Mouse (Mus musculus): Measurements from ENCODE around the gene Stip1. TPM values are rescaled to one million over a fixed set of nuclear protein-coding genes. Genes with fewer than 3 reads are reported as not detected.

The Stip1 gene
- polyA plus RNA-seq, 1 experiment: 9.2 TPM

GRCm38 (mm10) chr19:7073997-7074781 lies 34.4 kb upstream of the Stip1 start:
- no peaks in the 10 kb centered on the region for H3K4me1 ChIP-seq (ENCODE audit: control insufficient read depth)
- H3K27me3 ChIP-seq (ENCODE audit: control insufficient read depth): peaks cover 36% of the 10 kb centered on the region
- TF ChIP-seq TAL1 (IDR thresholded peaks at IDR 0.05; ENCODE audit: low read length) (no peak), GATA1 (IDR thresholded peaks at IDR 0.05; ENCODE audit: low read length) (no peak)
- no peaks in the 10 kb centered on the region for H3K36me3 ChIP-seq (ENCODE audit: control insufficient read depth)
- no peaks in the 10 kb centered on the region for H3K9me3 ChIP-seq (ENCODE audit: control insufficient read depth, low read length)
- H3K4me3 ChIP-seq (replicated peaks): no peak overlapping the region

GRCm38 (mm10) chr19:7072221-7072620 lies 32.5 kb upstream of the Stip1 start:
- H3K27me3 ChIP-seq (ENCODE audit: control insufficient read depth): peaks cover 55% of the 10 kb centered on the region
- TF ChIP-seq TAL1 (IDR thresholded peaks at IDR 0.05; ENCODE audit: low read length) (no peak), GATA1 (IDR thresholded peaks at IDR 0.05; ENCODE audit: low read length) (no peak)

GRCm38 (mm10) chr19:7070775-7071174 lies 31.0 kb upstream of the Stip1 start:
- no peaks in the 10 kb centered on the region for H3K36me3 ChIP-seq (ENCODE audit: control insufficient read depth)
- TF ChIP-seq TAL1 (IDR thresholded peaks at IDR 0.05; ENCODE audit: low read length): no peak
- no peak for TF ChIP-seq GATA1 (IDR thresholded peaks at IDR 0.05; ENCODE audit: low read length)
- H3K9me3 ChIP-seq (ENCODE audit: control insufficient read depth, low read length): no peaks in the 10 kb centered on the region
- peaks cover 57% of the 10 kb centered on the region for H3K27me3 ChIP-seq (ENCODE audit: control insufficient read depth)
- H3K4me3 ChIP-seq (replicated peaks): no peak overlapping the region
- peaks cover 30% of the 10 kb centered on the region for H3K4me1 ChIP-seq (ENCODE audit: control insufficient read depth)

More at GRCm38 (mm10) chr19:7072221-7072620, 32.5 kb upstream of the Stip1 start:
- Histone ChIP-seq H3K4me1 (ENCODE audit: control insufficient read depth) (peaks cover 15% of the 10 kb centered on the region), H3K36me3 (ENCODE audit: control insufficient read depth) (no peaks in the 10 kb centered on the region), H3K9me3 (ENCODE audit: control insufficient read depth, low read length) (no peaks in the 10 kb centered on the region), H3K4me3 (replicated peaks) (no peak overlapping the region)

- TF ChIP-seq GATA1 (IDR thresholded peaks at IDR 0.05; ENCODE audit: low read length) (no peak), TAL1 (IDR thresholded peaks at IDR 0.05; ENCODE audit: low read length) (no peak)
- H3K27me3 ChIP-seq (ENCODE audit: control insufficient read depth): peaks cover 57% of the 10 kb centered on the region
- H3K36me3 ChIP-seq (ENCODE audit: control insufficient read depth): no peaks in the 10 kb centered on the region
- H3K4me3 ChIP-seq (replicated peaks): no peak overlapping the region
- H3K9me3 ChIP-seq (ENCODE audit: control insufficient read depth, low read length): no peaks in the 10 kb centered on the region
- H3K4me1 ChIP-seq (ENCODE audit: control insufficient read depth): peaks cover 37% of the 10 kb centered on the region
Measured at GRCm38 (mm10) chr19:7069781-7070763, 30.3 kb upstream of the Stip1 start.

GRCm38 (mm10) chr19:7068661-7069531 lies 29.1 kb upstream of the Stip1 start:
- H3K36me3 ChIP-seq (ENCODE audit: control insufficient read depth): no peaks in the 10 kb centered on the region
- H3K9me3 ChIP-seq (ENCODE audit: control insufficient read depth, low read length): no peaks in the 10 kb centered on the region
- H3K4me3 ChIP-seq (replicated peaks): no peak overlapping the region
- peaks cover 57% of the 10 kb centered on the region for H3K27me3 ChIP-seq (ENCODE audit: control insufficient read depth)
- TF ChIP-seq GATA1 (IDR thresholded peaks at IDR 0.05; ENCODE audit: low read length): no peak
- no peak for TF ChIP-seq TAL1 (IDR thresholded peaks at IDR 0.05; ENCODE audit: low read length)
- H3K4me1 ChIP-seq (ENCODE audit: control insufficient read depth): peaks cover 44% of the 10 kb centered on the region

GRCm38 (mm10) chr19:7068136-7068535 lies 28.4 kb upstream of the Stip1 start:
- TF ChIP-seq TAL1 (IDR thresholded peaks at IDR 0.05; ENCODE audit: low read length) (no peak), GATA1 (IDR thresholded peaks at IDR 0.05; ENCODE audit: low read length) (no peak)
- Histone ChIP-seq H3K27me3 (ENCODE audit: control insufficient read depth) (peaks cover 57% of the 10 kb centered on the region), H3K36me3 (ENCODE audit: control insufficient read depth) (no peaks in the 10 kb centered on the region), H3K4me3 (replicated peaks) (peak overlapping the region; percentile 28), H3K9me3 (ENCODE audit: control insufficient read depth, low read length) (no peaks in the 10 kb centered on the region), H3K4me1 (ENCODE audit: control insufficient read depth) (peaks cover 44% of the 10 kb centered on the region)

- H3K4me3 ChIP-seq (replicated peaks): peak overlapping the region; percentile 28
- no peaks in the 10 kb centered on the region for H3K9me3 ChIP-seq (ENCODE audit: control insufficient read depth, low read length)
- H3K36me3 ChIP-seq (ENCODE audit: control insufficient read depth): no peaks in the 10 kb centered on the region
- H3K27me3 ChIP-seq (ENCODE audit: control insufficient read depth): peaks cover 54% of the 10 kb centered on the region
- peaks cover 44% of the 10 kb centered on the region for H3K4me1 ChIP-seq (ENCODE audit: control insufficient read depth)
- TF ChIP-seq TAL1 (IDR thresholded peaks at IDR 0.05; ENCODE audit: low read length): peak; percentile 32; the same call in 1 of the 3 replicates
- TF ChIP-seq GATA1 (IDR thresholded peaks at IDR 0.05; ENCODE audit: low read length): 0 out of 2 replicates have a peak, but pooled peaks have one; percentile 15
Measured at GRCm38 (mm10) chr19:7067344-7068050, 27.7 kb upstream of the Stip1 start.

Data from erythroblast, embryonic 14.5 days (primary cell).